In the genomic region with DNA sequence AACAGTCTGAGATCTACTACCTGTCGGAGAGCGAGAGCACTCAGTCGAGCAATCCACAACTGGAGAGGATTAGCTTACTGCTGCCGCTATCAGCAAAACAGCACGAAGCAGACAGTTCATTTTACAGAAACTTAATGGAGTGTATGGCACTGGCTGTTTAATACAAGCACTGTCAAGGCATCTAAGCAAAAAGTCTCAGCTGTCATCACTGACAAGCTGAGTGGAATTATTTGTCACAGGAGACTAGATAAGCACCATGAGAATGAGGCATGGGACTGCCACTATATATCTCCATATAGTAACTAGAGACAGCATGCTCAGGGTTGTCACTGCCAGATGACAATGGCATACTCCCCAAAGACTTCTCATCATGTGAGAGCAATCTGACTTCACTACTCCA, we compare ENCODE assay signal across 18 mouse cellular contexts.
DNase-seq lines count a peak whose midpoint lies in the region; ATAC-seq and TF ChIP-seq lines count a peak whose summit lies in the region.
"Had no signal": no experiment of that assay in that cellular context is flagged by ENCODE, and none has a peak within 500 bp of the region (broad histone marks: within the 10 kb centered on the region; RNA-seq: fewer than 3 reads in every experiment).

No protein-coding gene starts in this region.

- no peak overlapping the region for H3K27ac ChIP-seq in forebrain, postnatal 0 days (ENCODE audit: low read depth, low read length)
- H3K27ac ChIP-seq in forebrain, embryonic 16.5 days (ENCODE audit: low read length) = no peak overlapping the region
- no peak overlapping the region for H3K27ac ChIP-seq in kidney, postnatal 0 days
- no peak overlapping the region for H3K27ac ChIP-seq in liver, embryonic 12.5 days
- H3K27ac ChIP-seq: intestine, embryonic 15.5 days; stomach, embryonic 15.5 days had no signal

- 75% methylated on average over 5 of the region's 5 CpGs for WGBS in forebrain, postnatal 0 days
- WGBS in forebrain, embryonic 16.5 days = 79% methylated on average over 5 of the region's 5 CpGs
- 35% methylated on average over 5 of the region's 5 CpGs for WGBS in kidney, postnatal 0 days
- WGBS in liver, embryonic 12.5 days (ENCODE audit: insufficient replicate concordance) = 62% methylated on average over 5 of the region's 5 CpGs

- H3K9ac ChIP-seq in forebrain, postnatal 0 days = no peak overlapping the region
- H3K9ac ChIP-seq in forebrain, embryonic 16.5 days (replicated peaks; ENCODE audit: low read depth, low read length) = no peak overlapping the region
- H3K9ac ChIP-seq in kidney, postnatal 0 days (ENCODE audit: low read depth, low read length) = no peak overlapping the region
- no peak overlapping the region for H3K9ac ChIP-seq in liver, embryonic 12.5 days
- H3K9ac ChIP-seq: intestine, embryonic 15.5 days; stomach, embryonic 15.5 days had no signal

- H3K27me3 ChIP-seq in forebrain, postnatal 0 days (ENCODE audit: insufficient read depth, low read length) = no peaks in the 10 kb centered on the region
- H3K27me3 ChIP-seq in forebrain, embryonic 16.5 days (replicated peaks; ENCODE audit: control insufficient read depth, insufficient read depth, low read length) = no peaks in the 10 kb centered on the region
- H3K27me3 ChIP-seq in kidney, postnatal 0 days (ENCODE audit: insufficient read depth, low read length) = no peaks in the 10 kb centered on the region
- no peaks in the 10 kb centered on the region for H3K27me3 ChIP-seq in liver, embryonic 12.5 days (replicated peaks)
- H3K27me3 ChIP-seq: intestine, embryonic 15.5 days; stomach, embryonic 15.5 days had no signal

- TF ChIP-seq CTCF in forebrain, postnatal 0 days (IDR thresholded peaks at IDR 0.05; ENCODE audit: low read depth) = no peak
- no peak for TF ChIP-seq CTCF in kidney, postnatal 0 days (IDR thresholded peaks at IDR 0.05; ENCODE audit: low read depth)

- no peaks in the 10 kb centered on the region for H3K4me1 ChIP-seq in forebrain, postnatal 0 days (ENCODE audit: insufficient read depth)
- H3K4me1 ChIP-seq in forebrain, embryonic 16.5 days (replicated peaks; ENCODE audit: control insufficient read depth, insufficient read depth, low read length) = no peaks in the 10 kb centered on the region
- H3K4me1 ChIP-seq in kidney, postnatal 0 days (replicated peaks; ENCODE audit: insufficient read depth, low read length) = no peaks in the 10 kb centered on the region
- H3K4me1 ChIP-seq in liver, embryonic 12.5 days = no peaks in the 10 kb centered on the region
- H3K4me1 ChIP-seq: intestine, embryonic 15.5 days; stomach, embryonic 15.5 days had no signal

- H3K4me2 ChIP-seq in forebrain, postnatal 0 days (ENCODE audit: low read depth) = no peak overlapping the region
- no peak overlapping the region for H3K4me2 ChIP-seq in forebrain, embryonic 16.5 days (ENCODE audit: low read length)
- H3K4me2 ChIP-seq in kidney, postnatal 0 days (ENCODE audit: low read length) = no peak overlapping the region
- no peak overlapping the region for H3K4me2 ChIP-seq in liver, embryonic 12.5 days
- H3K4me2 ChIP-seq: intestine, embryonic 15.5 days; stomach, embryonic 15.5 days had no signal

- H3K9me3 ChIP-seq in forebrain, postnatal 0 days (ENCODE audit: low read length) = no peaks in the 10 kb centered on the region
- H3K9me3 ChIP-seq in forebrain, embryonic 16.5 days (ENCODE audit: control insufficient read depth, low read length) = no peaks in the 10 kb centered on the region
- H3K9me3 ChIP-seq in kidney, postnatal 0 days (replicated peaks; ENCODE audit: low read length) = no peaks in the 10 kb centered on the region
- H3K9me3 ChIP-seq in liver, embryonic 12.5 days (replicated peaks) = no peaks in the 10 kb centered on the region
- H3K9me3 ChIP-seq: intestine, embryonic 15.5 days; stomach, embryonic 15.5 days had no signal

- ATAC-seq in forebrain, postnatal 0 days = peak; percentile 29; the same call in 1 of the 2 replicates
- no peak for ATAC-seq in forebrain, embryonic 16.5 days
- ATAC-seq in kidney, postnatal 0 days (replicated peaks; ENCODE audit: low FRiP score, low read depth) = no peak; the same call in 1 of the 2 replicates
- ATAC-seq in liver, embryonic 12.5 days = no peak
- ATAC-seq: intestine, embryonic 15.5 days had no signal

- no peak overlapping the region for H3K4me3 ChIP-seq in forebrain, postnatal 0 days (ENCODE audit: low read depth, low read length)
- H3K4me3 ChIP-seq in forebrain, embryonic 16.5 days (replicated peaks; ENCODE audit: low read length) = no peak overlapping the region
- H3K4me3 ChIP-seq in kidney, postnatal 0 days (replicated peaks; ENCODE audit: low read depth, low read length) = no peak overlapping the region
- no peak overlapping the region for H3K4me3 ChIP-seq in liver, embryonic 12.5 days
- H3K4me3 ChIP-seq: erythroblast, embryonic 14.5 days; intestine, embryonic 15.5 days; stomach, embryonic 15.5 days had no signal

- DNase-seq in forebrain, postnatal 0 days = no peak
- peak; percentile 51 for DNase-seq in kidney, postnatal 0 days (ENCODE audit: low spot score)
- no peak for DNase-seq in kidney, adult 11 months
- DNase-seq in mesoderm, embryonic 11.5 days (ENCODE audit: low read depth, low spot score) = peak; percentile 8
- DNase-seq in retina, embryonic 14.5 days (ENCODE audit: low spot score) = peak; percentile 16
- DNase-seq in right cerebral cortex, postnatal 25 days = no peak
- DNase-seq: adrenal gland, adult 2 months; cerebellum, postnatal 25 days; gastrocnemius, postnatal 25 days; kidney, postnatal 4 days; lung, adult 2 months; lung, postnatal 36 days; thymus, adult 2 months had no signal

- H3K36me3 ChIP-seq in forebrain, postnatal 0 days (ENCODE audit: insufficient read depth) = no peaks in the 10 kb centered on the region
- H3K36me3 ChIP-seq in forebrain, embryonic 16.5 days (ENCODE audit: control insufficient read depth, insufficient read depth) = no peaks in the 10 kb centered on the region
- H3K36me3 ChIP-seq in kidney, postnatal 0 days (ENCODE audit: insufficient read depth, low read length) = no peaks in the 10 kb centered on the region
- H3K36me3 ChIP-seq in liver, embryonic 12.5 days = no peaks in the 10 kb centered on the region
- H3K36me3 ChIP-seq: intestine, embryonic 15.5 days; stomach, embryonic 15.5 days had no signal

Comparison
In these comparisons a context has a peak if more than half of its experiments do, and no peak if none do; other contexts are left out.
1. DNase-seq: peak in kidney, postnatal 0 days (single experiment), mesoderm, embryonic 11.5 days (single experiment) and retina, embryonic 14.5 days (single experiment); none in forebrain, postnatal 0 days (single experiment), kidney, adult 11 months (single experiment) and right cerebral cortex, postnatal 25 days (single experiment).